Mouse (Mus musculus) embryonic facial prominence, embryonic 14.5 days (tissue): Measurements from ENCODE around the gene Sytl1. TPM values are rescaled to one million over a fixed set of nuclear protein-coding genes. Genes with fewer than 3 reads are reported as not detected.

Experiments used
- ATAC-seq: fragments of 200-750 bp; cut with Nextera tagmentation; 2 replicates; pipeline ENCODE4 v1.8.0; 2017; ENCODE audit warnings: low read depth, moderate number of reproducible peaks, moderate TSS enrichment
- DNase-seq: peaks from one replicate; pipeline ENCODE4 v3.0.0-alpha.2; 2015; ENCODE audit warnings: low spot score
- H3K27ac ChIP-seq: fragments of 300-500 bp; sonication (generic); replicated peaks from 2 replicates; pipeline ENCODE4 v1.5.1; 2014; ENCODE audit warnings: low read depth, mild to moderate bottlenecking, low read length, moderate library complexity
- H3K27me3 ChIP-seq: fragments of 300-500 bp; sonication (generic); replicated peaks from 2 replicates; pipeline ENCODE4 v1.6.1; 2014; ENCODE audit warnings: low read length; ENCODE audit not compliant: control insufficient read depth, insufficient read depth
- H3K36me3 ChIP-seq: fragments of 300-500 bp; sonication (generic); 2 replicates; pipeline ENCODE4 v1.6.1; 2014; ENCODE audit warnings: low read length, mixed read lengths; ENCODE audit not compliant: control insufficient read depth, insufficient read depth
- H3K4me1 ChIP-seq: fragments of 300-500 bp; sonication (generic); 2 replicates; pipeline ENCODE4 v1.6.1; 2014; ENCODE audit warnings: antibody characterized with exemption, low read length; ENCODE audit not compliant: control insufficient read depth, insufficient read depth
- H3K4me2 ChIP-seq: fragments of 300-500 bp; sonication (generic); 2 replicates; pipeline ENCODE4 v1.6.1; 2014; ENCODE audit warnings: low read depth, mild to moderate bottlenecking, low read length, moderate library complexity, mixed read lengths
- H3K4me3 ChIP-seq: fragments of 300-500 bp; sonication (generic); 2 replicates; pipeline ENCODE4 v1.5.1; 2014; ENCODE audit warnings: low read depth, mild to moderate bottlenecking, low read length
- H3K9ac ChIP-seq: fragments of 300-500 bp; sonication (generic); 2 replicates; pipeline ENCODE4 v1.6.1; 2014; ENCODE audit warnings: low read depth, mild to moderate bottlenecking, low read length, moderate library complexity, mixed read lengths
- H3K9me3 ChIP-seq: fragments of 300-500 bp; sonication (generic); 2 replicates; pipeline ENCODE4 v1.6.1; 2016; ENCODE audit warnings: low read length; ENCODE audit not compliant: control insufficient read depth
- WGBS: fragments of 180-500 bp; shearing (Covaris S2); extraction: QIAGEN DNeasy Blood & Tissue Kit; methylation state at CpG from one replicate; pipeline ENCODE4 v1.1.7; 2014; 5-methylcytosine and 5-hydroxymethylcytosine counted together
- polyA plus RNA-seq: library from polyadenylated mRNA; unstranded; fragments of >200 nt; fragmentation: Nextera tagmentation; extraction: Ambion mirVana; gene quantifications from 2 replicates; pipeline ENCODE4 v1.2.1, GENCODE M21; 2014

Gene Sytl1
- polyA plus RNA-seq, 1 experiment from 2014 or later: 11.0 TPM

DNA sequence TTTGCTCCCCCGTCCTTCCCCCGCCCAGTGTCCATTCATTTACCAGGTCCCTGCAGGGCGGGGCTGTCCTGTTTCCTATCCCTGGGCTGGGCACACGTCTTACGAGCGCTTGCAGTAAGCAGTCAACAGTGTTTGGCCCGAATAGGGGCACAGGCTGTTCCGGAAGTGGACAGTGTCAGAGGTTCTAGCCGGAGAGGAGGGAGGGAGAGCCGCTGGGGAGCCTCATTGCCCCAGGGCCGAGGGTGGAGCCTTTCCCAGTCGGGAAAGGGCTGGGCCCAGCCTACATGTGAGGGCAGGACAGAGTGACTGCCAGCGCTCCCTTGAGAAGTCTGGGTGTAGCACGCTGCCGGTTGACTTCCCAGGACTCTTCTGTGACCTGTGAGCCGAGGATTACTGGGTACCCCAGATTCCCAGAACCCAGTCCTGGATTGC lies 22.4 kb downstream of the Sytl1 start, which contains the start of gene Map3k6:
Map3k6 (plus strand) TSS at position 329 of the 432 bp plus-strand sequence.
- Histone ChIP-seq H3K4me1 (peaks cover 10% of the 10 kb centered on the region), H3K9ac (peak within 1 kb of the TSS; percentile 79), H3K4me2 (peak within 1 kb of the TSS; percentile 94), H3K4me3 (peak within 1 kb of the TSS; percentile 66), H3K27ac (peak within 1 kb of the TSS; percentile 67; the same call in 1 of the 2 replicates), H3K9me3 (no peaks in the 10 kb centered on the region), H3K27me3 (peaks cover 29% of the 10 kb centered on the region), H3K36me3 (no peaks in the 10 kb centered on the region)
- DNase-seq (peak; percentile 43), ATAC-seq (peak; percentile 24; the same call in 1 of the 2 replicates)
- 9% methylated on average over 16 of the region's 16 CpGs for WGBS

GRCm38 (mm10) chr4:133237911-133238310 lies 25.0 kb downstream of the Sytl1 start:
- peaks cover 10% of the 10 kb centered on the region for H3K4me1 ChIP-seq
- H3K27ac ChIP-seq: no peak overlapping the region
- H3K4me3 ChIP-seq: no peak overlapping the region
- no peak for DNase-seq
- no peak for ATAC-seq
- no peaks in the 10 kb centered on the region for H3K9me3 ChIP-seq
- no peak overlapping the region for H3K4me2 ChIP-seq
- H3K9ac ChIP-seq: no peak overlapping the region
- H3K27me3 ChIP-seq: peaks cover 17% of the 10 kb centered on the region
- H3K36me3 ChIP-seq: no peaks in the 10 kb centered on the region
- 67% methylated on average over 4 of the region's 4 CpGs for WGBS

DNA sequence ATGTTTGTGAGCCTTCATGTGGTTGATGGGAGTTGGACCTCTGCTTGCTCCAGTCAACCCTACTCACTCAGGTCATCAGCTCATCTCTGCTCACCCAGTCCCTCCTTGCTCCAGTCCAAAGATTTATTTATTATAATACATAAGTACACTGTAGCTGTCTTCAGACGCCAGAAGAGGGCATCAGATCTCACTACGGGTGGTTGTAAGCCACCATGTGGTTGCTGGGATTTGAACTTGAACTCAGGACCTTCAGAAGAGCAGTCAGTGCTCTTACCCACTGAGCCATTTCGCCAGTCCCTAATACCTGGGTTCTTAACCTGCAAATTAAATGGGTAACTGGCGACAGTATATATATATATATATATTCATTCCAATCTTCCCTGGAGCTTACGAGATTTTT lies 27.5 kb downstream of the Sytl1 start:
- H3K27ac ChIP-seq: no peak overlapping the region
- 79% methylated on average over 5 of the region's 5 CpGs for WGBS
- ATAC-seq (no peak), DNase-seq (no peak)
- no peak overlapping the region for H3K4me2 ChIP-seq
- H3K9ac ChIP-seq: no peak overlapping the region
- no peaks in the 10 kb centered on the region for H3K36me3 ChIP-seq
- H3K4me3 ChIP-seq: no peak overlapping the region
- H3K9me3 ChIP-seq: no peaks in the 10 kb centered on the region
- peaks cover 5% of the 10 kb centered on the region; the same call in 1 of the 2 replicates for H3K27me3 ChIP-seq
- H3K4me1 ChIP-seq: peaks cover 2% of the 10 kb centered on the region

DNA sequence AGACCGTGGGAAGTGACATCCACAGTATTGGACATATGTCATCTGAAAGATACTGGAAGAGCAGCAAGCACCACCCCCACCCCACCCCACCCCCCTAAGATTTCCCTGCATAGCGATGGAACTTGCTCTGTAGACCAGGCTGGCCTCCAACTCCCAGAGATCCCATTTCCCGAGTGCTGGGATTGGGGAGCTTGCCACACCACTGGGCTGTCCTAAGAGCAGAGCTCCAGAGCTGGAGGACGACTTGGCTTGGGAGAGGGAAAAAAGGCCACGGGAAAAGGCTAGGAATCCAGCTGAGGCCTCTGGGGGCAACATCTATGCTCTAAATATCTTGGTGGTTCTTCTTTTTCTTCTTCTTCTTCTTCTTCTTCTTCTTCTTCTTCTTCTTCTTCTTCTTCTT lies 28.1 kb downstream of the Sytl1 start:
- ATAC-seq: no peak
- H3K27me3 ChIP-seq: peaks cover 1% of the 10 kb centered on the region; the same call in 1 of the 2 replicates
- H3K4me2 ChIP-seq: no peak overlapping the region
- no peak for DNase-seq
- H3K27ac ChIP-seq: no peak overlapping the region
- H3K4me1 ChIP-seq: no peaks in the 10 kb centered on the region
- H3K36me3 ChIP-seq: no peaks in the 10 kb centered on the region
- no peak overlapping the region for H3K4me3 ChIP-seq
- no peak overlapping the region for H3K9ac ChIP-seq
- H3K9me3 ChIP-seq: no peaks in the 10 kb centered on the region
- 56% methylated on average over 5 of the region's 5 CpGs for WGBS

- H3K27me3 ChIP-seq: no peaks in the 10 kb centered on the region
- no peak for ATAC-seq
- no peaks in the 10 kb centered on the region for H3K4me1 ChIP-seq
- no peaks in the 10 kb centered on the region for H3K9me3 ChIP-seq
- no peaks in the 10 kb centered on the region for H3K36me3 ChIP-seq
- H3K4me3 ChIP-seq: no peak overlapping the region
- H3K27ac ChIP-seq: no peak overlapping the region
- no peak for DNase-seq
- 35% methylated on average over 10 of the region's 10 CpGs for whole genome bisulfite sequencing
- H3K4me2 ChIP-seq: no peak overlapping the region
- H3K9ac ChIP-seq: no peak overlapping the region
Observed at GRCm38 (mm10) chr4:133233285-133233976, 29.5 kb downstream of the Sytl1 start.

DNA sequence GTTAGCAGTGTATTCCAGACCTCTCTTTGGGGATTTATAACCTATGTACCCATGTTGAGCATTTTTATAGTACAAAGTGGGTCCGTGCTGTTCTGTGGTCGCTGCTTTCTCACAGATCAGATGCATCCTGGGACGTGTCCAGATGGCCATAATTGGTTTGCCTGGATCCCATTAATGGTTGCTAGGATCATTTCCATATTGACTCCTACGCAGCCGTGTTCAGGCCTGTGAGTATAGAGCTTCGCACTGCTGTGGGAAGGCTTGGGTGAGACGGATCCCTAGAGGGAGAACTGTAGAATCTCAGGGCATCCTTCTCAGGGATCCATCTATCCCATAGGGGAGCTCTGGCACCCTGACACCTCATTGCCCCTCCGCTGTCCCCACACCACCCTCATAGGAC lies 33.3 kb downstream of the Sytl1 start:
- ATAC-seq (no peak), DNase-seq (peak; percentile 61)
- Histone ChIP-seq H3K4me1 (no peaks in the 10 kb centered on the region), H3K27ac (0 out of 2 replicates have a peak overlapping the region, but pooled peaks have one; percentile 28), H3K4me2 (no peak overlapping the region), H3K9me3 (no peaks in the 10 kb centered on the region), H3K36me3 (no peaks in the 10 kb centered on the region), H3K4me3 (no peak overlapping the region), H3K27me3 (no peaks in the 10 kb centered on the region), H3K9ac (no peak overlapping the region)
- 35% methylated on average over 8 of the region's 8 CpGs for WGBS

DNA sequence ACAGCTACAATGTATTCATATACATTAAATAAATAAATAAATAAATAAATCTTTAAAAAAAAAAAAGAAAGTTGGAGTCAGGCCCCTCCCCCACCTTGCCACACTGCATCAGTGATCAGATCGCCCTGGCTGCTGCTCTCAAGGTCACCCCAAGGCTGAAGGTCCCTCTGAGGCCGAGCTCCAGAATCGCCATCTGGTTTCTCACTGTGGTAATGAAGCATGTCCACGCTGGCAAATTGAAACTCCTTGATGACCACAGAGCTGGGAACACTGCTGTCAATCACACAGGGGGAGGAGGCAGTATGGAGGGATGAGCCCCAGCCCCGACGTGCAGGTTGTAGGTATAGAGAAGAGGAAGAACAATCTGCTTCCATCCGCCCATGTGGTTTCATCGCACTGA lies 35.3 kb downstream of the Sytl1 start:
- Histone ChIP-seq H3K9ac (no peak overlapping the region), H3K9me3 (no peaks in the 10 kb centered on the region), H3K4me2 (no peak overlapping the region), H3K27ac (no peak overlapping the region), H3K4me1 (0 out of 2 replicates have a peak, but pooled peaks cover 3% of the 10 kb centered on the region), H3K4me3 (no peak overlapping the region), H3K36me3 (no peaks in the 10 kb centered on the region), H3K27me3 (no peaks in the 10 kb centered on the region)
- 45% methylated on average over 8 of the region's 8 CpGs for WGBS
- no peak for ATAC-seq
- DNase-seq: no peak

DNA sequence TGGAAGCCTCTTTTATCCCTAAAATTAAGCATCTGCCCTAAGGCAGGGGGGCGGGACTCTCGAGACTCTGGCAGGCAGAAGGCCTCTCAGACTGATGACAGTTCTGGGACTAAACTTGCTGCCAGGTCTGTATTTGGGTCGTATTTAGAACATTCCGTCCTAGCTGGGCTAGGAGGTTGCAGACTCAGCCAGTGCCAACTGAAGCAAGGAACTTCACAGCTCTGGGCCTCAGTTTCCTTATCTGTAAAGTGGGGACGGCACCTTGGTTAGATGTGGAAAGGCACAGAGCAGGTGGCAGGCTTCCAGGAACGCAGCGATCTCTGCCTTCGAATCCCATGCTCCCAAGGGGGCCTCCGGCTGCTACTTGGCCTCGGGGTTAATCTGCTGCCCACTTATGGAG lies 36.8 kb downstream of the Sytl1 start:
- Histone ChIP-seq H3K4me1 (0 out of 2 replicates have a peak, but pooled peaks cover 3% of the 10 kb centered on the region), H3K9ac (no peak overlapping the region), H3K27ac (no peak overlapping the region), H3K36me3 (no peaks in the 10 kb centered on the region), H3K4me2 (no peak overlapping the region), H3K9me3 (no peaks in the 10 kb centered on the region), H3K27me3 (0 out of 2 replicates have a peak, but pooled peaks cover 6% of the 10 kb centered on the region), H3K4me3 (no peak overlapping the region)
- ATAC-seq (no peak), DNase-seq (no peak)
- 56% methylated on average over 10 of the region's 10 CpGs for WGBS

- 0 out of 2 replicates have a peak, but pooled peaks have one; percentile 20 for ATAC-seq
- 42% methylated on average over 5 of the region's 5 CpGs for WGBS
- H3K36me3 ChIP-seq: no peaks in the 10 kb centered on the region
- no peak overlapping the region for H3K9ac ChIP-seq
- H3K27me3 ChIP-seq: 0 out of 2 replicates have a peak, but pooled peaks cover 11% of the 10 kb centered on the region
- DNase-seq: no peak
- no peaks in the 10 kb centered on the region for H3K9me3 ChIP-seq
- H3K4me1 ChIP-seq: 0 out of 2 replicates have a peak, but pooled peaks cover 3% of the 10 kb centered on the region
- H3K27ac ChIP-seq: no peak overlapping the region
- H3K4me3 ChIP-seq: no peak overlapping the region
- no peak overlapping the region for H3K4me2 ChIP-seq
Observed at GRCm38 (mm10) chr4:133223875-133224274, 39.0 kb downstream of the Sytl1 start.
